Mouse (Mus musculus): ENCODE results near the gene Olfr222. TPM values are rescaled to one million over a fixed set of nuclear protein-coding genes. Genes with fewer than 3 reads are reported as not detected.

Olfr222 gene
- polyA plus RNA-seq, 1 experiment = not detected

DNA sequence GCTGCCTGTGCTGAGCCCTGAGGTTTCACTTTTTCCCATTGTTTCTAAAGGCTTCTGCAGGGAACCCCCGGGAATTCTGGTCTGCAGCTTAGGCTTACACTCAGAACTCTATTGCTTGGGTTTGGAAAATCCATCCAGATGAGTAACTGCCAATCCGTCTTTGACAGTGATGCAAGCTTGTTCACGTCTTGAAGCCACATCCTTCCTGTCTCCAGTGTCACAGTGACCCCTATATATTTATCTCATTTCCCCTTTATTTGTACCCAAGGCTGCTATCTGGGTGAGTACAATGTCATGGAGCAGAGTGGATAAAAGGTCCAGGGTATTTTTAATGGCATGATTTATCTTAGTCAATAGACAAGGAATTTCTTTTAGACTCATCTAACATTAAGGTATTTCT is 34.7 kb downstream of the Olfr222 start, which contains the start of gene Nlrp3:
Nlrp3 (plus strand) TSS at position 245 of the 400 bp plus-strand sequence.
- H3K4me1 ChIP-seq (ENCODE audit: control insufficient read depth, insufficient read depth, low read length) = no peaks in the 10 kb centered on the region
- TF ChIP-seq POLR2A (IDR thresholded peaks at IDR 0.05; ENCODE audit: insufficient read depth, low read length) = no peak
- no peak for TF ChIP-seq EP300 (IDR thresholded peaks at IDR 0.05; ENCODE audit: insufficient read depth, low read depth, low read length)
- TF ChIP-seq CTCF (IDR thresholded peaks at IDR 0.05; ENCODE audit: low read depth, low read length) = no peak
- H3K9me3 ChIP-seq (replicated peaks; ENCODE audit: control insufficient read depth, insufficient read depth, low read length, poor library complexity, severe bottlenecking) = no peaks in the 10 kb centered on the region
- no peak within 1 kb of the TSS for H3K27ac ChIP-seq (ENCODE audit: insufficient read depth, low read length)
- H3K4me3 ChIP-seq (ENCODE audit: low read depth, low read length) = no peak within 1 kb of the TSS
- H3K36me3 ChIP-seq (ENCODE audit: control insufficient read depth, insufficient read depth, low read length, poor library complexity, severe bottlenecking) = no peaks in the 10 kb centered on the region
- H3K27me3 ChIP-seq (ENCODE audit: control insufficient read depth, insufficient read depth, low read length, poor library complexity, severe bottlenecking) = no peaks in the 10 kb centered on the region
- no peak within 1 kb of the TSS for H3K9ac ChIP-seq (ENCODE audit: low read depth, poor library complexity, severe bottlenecking)

DNA sequence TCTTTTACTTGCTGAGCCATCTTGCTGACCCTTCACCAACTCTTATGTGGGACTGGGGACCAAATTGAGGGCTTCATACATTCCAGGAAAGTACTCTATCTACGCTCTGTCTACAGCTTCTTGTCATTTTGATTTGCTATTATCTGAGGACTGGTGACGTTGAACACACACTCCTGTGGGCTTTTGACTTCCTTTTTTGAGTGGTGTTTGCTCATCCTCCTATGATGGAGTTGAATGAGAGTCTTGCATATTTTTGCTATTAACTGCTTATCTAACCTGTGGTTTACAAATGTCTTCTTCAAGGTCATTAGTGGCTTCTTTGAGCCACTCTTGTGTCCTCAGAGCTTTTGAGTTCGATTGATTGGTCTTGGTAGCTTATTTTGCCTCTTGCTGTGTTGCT is 35.9 kb downstream of the Olfr222 start:
- Histone ChIP-seq H3K4me3 (ENCODE audit: low read depth, low read length) (no peak overlapping the region), H3K9me3 (replicated peaks; ENCODE audit: control insufficient read depth, insufficient read depth, low read length, poor library complexity, severe bottlenecking) (no peaks in the 10 kb centered on the region), H3K4me1 (ENCODE audit: control insufficient read depth, insufficient read depth, low read length) (no peaks in the 10 kb centered on the region)

GRCm38 (mm10) chr11:59538387-59538786 is 37.6 kb downstream of the Olfr222 start:
- Histone ChIP-seq H3K4me1 (ENCODE audit: control insufficient read depth, insufficient read depth, low read length) (no peaks in the 10 kb centered on the region), H3K27me3 (ENCODE audit: control insufficient read depth, insufficient read depth, low read length, poor library complexity, severe bottlenecking) (no peaks in the 10 kb centered on the region), H3K4me3 (ENCODE audit: low read depth, low read length) (no peak overlapping the region), H3K9me3 (replicated peaks; ENCODE audit: control insufficient read depth, insufficient read depth, low read length, poor library complexity, severe bottlenecking) (no peaks in the 10 kb centered on the region), H3K9ac (ENCODE audit: low read depth, poor library complexity, severe bottlenecking) (no peak overlapping the region), H3K36me3 (ENCODE audit: control insufficient read depth, insufficient read depth, low read length, poor library complexity, severe bottlenecking) (no peaks in the 10 kb centered on the region), H3K27ac (ENCODE audit: insufficient read depth, low read length) (no peak overlapping the region)
- TF ChIP-seq CTCF (IDR thresholded peaks at IDR 0.05; ENCODE audit: low read depth, low read length) (peak; percentile 58), EP300 (IDR thresholded peaks at IDR 0.05; ENCODE audit: insufficient read depth, low read depth, low read length) (no peak), POLR2A (IDR thresholded peaks at IDR 0.05; ENCODE audit: insufficient read depth, low read length) (no peak)

More for the DNA sequence above, 35.9 kb downstream of the Olfr222 start:
- no peaks in the 10 kb centered on the region for H3K27me3 ChIP-seq (ENCODE audit: control insufficient read depth, insufficient read depth, low read length, poor library complexity, severe bottlenecking)
- H3K27ac ChIP-seq (ENCODE audit: insufficient read depth, low read length) = no peak overlapping the region
- no peak overlapping the region for H3K9ac ChIP-seq (ENCODE audit: low read depth, poor library complexity, severe bottlenecking)
- no peaks in the 10 kb centered on the region for H3K36me3 ChIP-seq (ENCODE audit: control insufficient read depth, insufficient read depth, low read length, poor library complexity, severe bottlenecking)
- TF ChIP-seq POLR2A (IDR thresholded peaks at IDR 0.05; ENCODE audit: insufficient read depth, low read length) = no peak
- no peak for TF ChIP-seq CTCF (IDR thresholded peaks at IDR 0.05; ENCODE audit: low read depth, low read length)
- no peak for TF ChIP-seq EP300 (IDR thresholded peaks at IDR 0.05; ENCODE audit: insufficient read depth, low read depth, low read length)

- no peaks in the 10 kb centered on the region for H3K27me3 ChIP-seq (ENCODE audit: control insufficient read depth, insufficient read depth, low read length, poor library complexity, severe bottlenecking)
- H3K27ac ChIP-seq (ENCODE audit: insufficient read depth, low read length) = no peak overlapping the region
- no peak overlapping the region for H3K4me3 ChIP-seq (ENCODE audit: low read depth, low read length)
- H3K4me1 ChIP-seq (ENCODE audit: control insufficient read depth, insufficient read depth, low read length) = no peaks in the 10 kb centered on the region
- H3K9me3 ChIP-seq (replicated peaks; ENCODE audit: control insufficient read depth, insufficient read depth, low read length, poor library complexity, severe bottlenecking) = no peaks in the 10 kb centered on the region
- H3K9ac ChIP-seq (ENCODE audit: low read depth, poor library complexity, severe bottlenecking) = no peak overlapping the region
- H3K36me3 ChIP-seq (ENCODE audit: control insufficient read depth, insufficient read depth, low read length, poor library complexity, severe bottlenecking) = no peaks in the 10 kb centered on the region
- TF ChIP-seq CTCF (IDR thresholded peaks at IDR 0.05; ENCODE audit: low read depth, low read length) (peak; percentile 77), POLR2A (IDR thresholded peaks at IDR 0.05; ENCODE audit: insufficient read depth, low read length) (no peak), EP300 (IDR thresholded peaks at IDR 0.05; ENCODE audit: insufficient read depth, low read depth, low read length) (no peak)
Observed at GRCm38 (mm10) chr11:59537218-59538130, 38.6 kb downstream of the Olfr222 start.

- H3K4me3 ChIP-seq (ENCODE audit: low read depth, low read length) = no peak overlapping the region
- H3K27ac ChIP-seq (ENCODE audit: insufficient read depth, low read length) = no peak overlapping the region
- H3K9me3 ChIP-seq (replicated peaks; ENCODE audit: control insufficient read depth, insufficient read depth, low read length, poor library complexity, severe bottlenecking) = no peaks in the 10 kb centered on the region
- no peak for TF ChIP-seq CTCF (IDR thresholded peaks at IDR 0.05; ENCODE audit: low read depth, low read length)
- TF ChIP-seq EP300 (IDR thresholded peaks at IDR 0.05; ENCODE audit: insufficient read depth, low read depth, low read length) = no peak
- no peak for TF ChIP-seq POLR2A (IDR thresholded peaks at IDR 0.05; ENCODE audit: insufficient read depth, low read length)
- no peaks in the 10 kb centered on the region for H3K4me1 ChIP-seq (ENCODE audit: control insufficient read depth, insufficient read depth, low read length)
- H3K9ac ChIP-seq (ENCODE audit: low read depth, poor library complexity, severe bottlenecking) = no peak overlapping the region
- H3K27me3 ChIP-seq (ENCODE audit: control insufficient read depth, insufficient read depth, low read length, poor library complexity, severe bottlenecking) = no peaks in the 10 kb centered on the region
- H3K36me3 ChIP-seq (ENCODE audit: control insufficient read depth, insufficient read depth, low read length, poor library complexity, severe bottlenecking) = no peaks in the 10 kb centered on the region
Observed at GRCm38 (mm10) chr11:59531562-59531961, 44.5 kb downstream of the Olfr222 start.
